Mouse (Mus musculus): ENCODE results near the gene Eed.

DNA sequence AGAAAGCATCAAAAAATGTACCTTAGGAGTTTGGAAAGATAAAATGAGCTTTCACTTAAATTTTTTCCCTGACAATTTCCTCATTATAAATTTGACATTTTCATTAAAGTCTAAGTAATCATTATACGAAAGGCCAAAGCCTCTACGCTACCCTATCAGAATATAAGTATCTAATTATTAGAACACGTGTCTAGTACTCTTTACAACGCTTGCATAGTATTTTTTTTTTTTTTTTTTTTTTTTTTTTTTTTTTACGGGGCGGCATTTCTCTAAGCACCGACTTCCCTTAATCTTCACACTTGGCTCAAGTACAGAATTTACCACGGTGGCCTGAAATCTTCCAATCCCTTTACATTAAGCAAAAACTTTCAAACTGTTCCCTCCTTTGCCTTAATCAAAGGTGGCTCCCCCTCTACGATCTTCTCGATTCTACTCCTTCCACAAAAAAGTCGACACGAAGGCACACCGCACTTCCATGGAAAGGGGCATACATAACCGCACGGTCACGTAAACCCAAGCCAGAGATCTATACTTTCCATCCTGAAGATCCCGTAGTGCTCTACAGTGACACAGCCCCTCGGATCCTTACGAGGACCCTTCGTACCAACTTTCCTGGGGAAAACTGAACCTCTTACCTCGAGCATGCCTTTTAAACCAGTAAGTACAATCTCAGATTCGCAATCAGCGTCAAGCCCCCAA, 1.2 kb downstream of the Eed start:
- TF ChIP-seq CTCF (IDR thresholded peaks at IDR 0.05) = no peak
- TF ChIP-seq EP300 (IDR thresholded peaks at IDR 0.05) = no peak
